Mouse (Mus musculus): ENCODE measurements around the gene Sipa1l2. TPM values are rescaled to one million over a fixed set of nuclear protein-coding genes. Genes with fewer than 3 reads are reported as not detected.

The Sipa1l2 gene
- polyA plus RNA-seq, 1 experiment from 2014 or later = 7.0 TPM

- no peak for ATAC-seq (ENCODE audit: insufficient number of reproducible peaks, insufficient read depth, low FRiP score, low read depth)
- Histone ChIP-seq H3K9ac (replicated peaks; ENCODE audit: low read depth, low read length) (no peak overlapping the region), H3K36me3 (ENCODE audit: control insufficient read depth, insufficient read depth, low read length) (no peaks in the 10 kb centered on the region), H3K9me3 (ENCODE audit: control insufficient read depth, low read depth, low read length) (no peaks in the 10 kb centered on the region), H3K27me3 (ENCODE audit: control insufficient read depth, insufficient read depth, low read length) (no peaks in the 10 kb centered on the region), H3K4me1 (ENCODE audit: control insufficient read depth, insufficient read depth, low read length) (no peaks in the 10 kb centered on the region), H3K27ac (ENCODE audit: low read length) (no peak overlapping the region), H3K4me2 (replicated peaks; ENCODE audit: low read depth, low read length) (no peak overlapping the region), H3K4me3 (ENCODE audit: low read depth, low read length) (no peak overlapping the region)
- 56% methylated on average over 8 of the region's 8 CpGs for WGBS
Measured at GRCm38 (mm10) chr8:125375659-125376447, 193.8 kb downstream of the Sipa1l2 start.

GRCm38 (mm10) chr8:125372596-125372995, 197.0 kb downstream of the Sipa1l2 start:
- Histone ChIP-seq H3K4me1 (ENCODE audit: control insufficient read depth, insufficient read depth, low read length) (peaks cover 15% of the 10 kb centered on the region), H3K27me3 (ENCODE audit: control insufficient read depth, insufficient read depth, low read length) (no peaks in the 10 kb centered on the region), H3K9me3 (ENCODE audit: control insufficient read depth, low read depth, low read length) (no peaks in the 10 kb centered on the region), H3K4me3 (ENCODE audit: low read depth, low read length) (no peak overlapping the region), H3K9ac (replicated peaks; ENCODE audit: low read depth, low read length) (no peak overlapping the region), H3K27ac (ENCODE audit: low read length) (peak overlapping the region; percentile 39; the same call in 1 of the 2 replicates), H3K4me2 (replicated peaks; ENCODE audit: low read depth, low read length) (no peak overlapping the region), H3K36me3 (ENCODE audit: control insufficient read depth, insufficient read depth, low read length) (no peaks in the 10 kb centered on the region)
- no peak for ATAC-seq (ENCODE audit: insufficient number of reproducible peaks, insufficient read depth, low FRiP score, low read depth)
- WGBS = 87% methylated on average over 4 of the region's 4 CpGs

GRCm38 (mm10) chr8:125369491-125370236, 199.9 kb downstream of the Sipa1l2 start:
- Histone ChIP-seq H3K36me3 (ENCODE audit: control insufficient read depth, insufficient read depth, low read length) (no peaks in the 10 kb centered on the region), H3K4me3 (ENCODE audit: low read depth, low read length) (no peak overlapping the region), H3K4me1 (ENCODE audit: control insufficient read depth, insufficient read depth, low read length) (peaks cover 15% of the 10 kb centered on the region), H3K9ac (replicated peaks; ENCODE audit: low read depth, low read length) (no peak overlapping the region), H3K27ac (ENCODE audit: low read length) (peak overlapping the region; percentile 61), H3K9me3 (ENCODE audit: control insufficient read depth, low read depth, low read length) (no peaks in the 10 kb centered on the region), H3K4me2 (replicated peaks; ENCODE audit: low read depth, low read length) (0 out of 2 replicates have a peak overlapping the region, but pooled peaks have one; percentile 1), H3K27me3 (ENCODE audit: control insufficient read depth, insufficient read depth, low read length) (no peaks in the 10 kb centered on the region)
- ATAC-seq (ENCODE audit: insufficient number of reproducible peaks, insufficient read depth, low FRiP score, low read depth) = no peak
- 46% methylated on average over 8 of the region's 8 CpGs for WGBS

- ATAC-seq (ENCODE audit: insufficient number of reproducible peaks, insufficient read depth, low FRiP score, low read depth) = no peak
- Histone ChIP-seq H3K4me2 (replicated peaks; ENCODE audit: low read depth, low read length) (no peak overlapping the region), H3K27me3 (ENCODE audit: control insufficient read depth, insufficient read depth, low read length) (no peaks in the 10 kb centered on the region), H3K4me1 (ENCODE audit: control insufficient read depth, insufficient read depth, low read length) (peaks cover 15% of the 10 kb centered on the region), H3K36me3 (ENCODE audit: control insufficient read depth, insufficient read depth, low read length) (no peaks in the 10 kb centered on the region), H3K4me3 (ENCODE audit: low read depth, low read length) (no peak overlapping the region), H3K27ac (ENCODE audit: low read length) (no peak overlapping the region), H3K9ac (replicated peaks; ENCODE audit: low read depth, low read length) (no peak overlapping the region), H3K9me3 (ENCODE audit: control insufficient read depth, low read depth, low read length) (no peaks in the 10 kb centered on the region)
- whole genome bisulfite sequencing = 44% methylated on average over 4 of the region's 4 CpGs
Measured at GRCm38 (mm10) chr8:125368341-125369035, 201.1 kb downstream of the Sipa1l2 start.

Other genes starting within 250 kb of the Sipa1l2 start
- 6.4 and 7.4 TPM in 2 replicates for gene Map10, start 100.0 kb upstream of the Sipa1l2 start, polyA plus RNA-seq (2014; fragmentation: Nextera tagmentation; extraction: Ambion mirVana)
- gene Ntpcr, start 160.2 kb upstream of the Sipa1l2 start, polyA plus RNA-seq (2014; fragmentation: Nextera tagmentation; extraction: Ambion mirVana) = 34.5 and 37.1 TPM in 2 replicates